Mouse (Mus musculus): ENCODE results near the gene Chmp4b. TPM values are rescaled to one million over a fixed set of nuclear protein-coding genes. Genes with fewer than 3 reads are reported as not detected.

The Chmp4b gene
- polyA plus RNA-seq, 1 experiment from 2014 or later: 14.8 TPM

DNA sequence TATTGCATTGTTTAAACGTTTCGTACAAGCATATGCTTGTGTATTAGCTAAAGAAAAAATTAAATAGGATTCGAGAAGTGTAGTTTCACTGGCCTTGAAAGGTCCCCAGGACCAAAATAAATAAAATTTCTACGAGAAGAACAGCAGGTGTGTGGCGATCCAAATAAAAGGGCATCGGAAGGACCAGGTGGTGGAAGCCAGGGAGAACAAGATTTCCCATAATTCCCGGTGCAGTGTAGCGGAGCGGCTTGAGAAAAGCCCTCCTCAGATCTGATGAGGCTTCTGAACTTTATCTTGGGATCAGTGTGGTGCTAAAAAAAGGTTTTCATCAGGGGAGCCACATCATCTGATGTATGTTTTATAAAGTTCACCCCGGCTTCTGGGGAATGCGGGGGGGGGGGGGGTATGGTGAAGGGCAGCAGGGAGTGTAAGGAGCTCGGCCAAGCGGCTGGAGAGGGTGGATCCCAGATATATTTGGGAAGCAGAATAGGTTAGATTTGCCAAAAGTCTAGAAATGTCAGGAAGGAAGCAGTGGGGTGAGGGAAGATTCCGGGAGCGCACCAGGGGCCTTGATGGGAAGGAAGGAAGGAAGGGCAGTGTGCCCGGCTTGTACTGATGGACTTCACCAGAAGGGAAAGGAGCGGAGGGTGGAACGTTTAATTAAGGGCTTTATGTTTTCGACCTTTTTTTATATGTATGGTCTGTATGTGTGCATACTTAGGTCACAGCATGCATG, 36.5 kb upstream of the Chmp4b start:
- H3K36me3 ChIP-seq (replicated peaks; ENCODE audit: control insufficient read depth, insufficient read depth, low read depth, low read length): no peaks in the 10 kb centered on the region
- no peaks in the 10 kb centered on the region for H3K27me3 ChIP-seq (ENCODE audit: control insufficient read depth, insufficient read depth, low read length)
- no peak overlapping the region for H3K9ac ChIP-seq (replicated peaks; ENCODE audit: low read length)
- no peaks in the 10 kb centered on the region for H3K9me3 ChIP-seq (replicated peaks; ENCODE audit: control insufficient read depth, low read length)
- DNase-seq (ENCODE audit: low spot score) (no peak), ATAC-seq (replicated peaks; ENCODE audit: insufficient number of reproducible peaks, low FRiP score, low TSS enrichment, low read depth) (no peak)
- H3K4me1 ChIP-seq (ENCODE audit: control insufficient read depth, insufficient read depth, low read length): no peaks in the 10 kb centered on the region
- no peak overlapping the region for H3K27ac ChIP-seq (replicated peaks; ENCODE audit: low read depth, low read length)
- H3K4me2 ChIP-seq (ENCODE audit: low read depth, low read length): no peak overlapping the region
- 76% methylated on average over 19 of the region's 19 CpGs for WGBS
- H3K4me3 ChIP-seq (ENCODE audit: low read depth, low read length): no peak overlapping the region

DNA sequence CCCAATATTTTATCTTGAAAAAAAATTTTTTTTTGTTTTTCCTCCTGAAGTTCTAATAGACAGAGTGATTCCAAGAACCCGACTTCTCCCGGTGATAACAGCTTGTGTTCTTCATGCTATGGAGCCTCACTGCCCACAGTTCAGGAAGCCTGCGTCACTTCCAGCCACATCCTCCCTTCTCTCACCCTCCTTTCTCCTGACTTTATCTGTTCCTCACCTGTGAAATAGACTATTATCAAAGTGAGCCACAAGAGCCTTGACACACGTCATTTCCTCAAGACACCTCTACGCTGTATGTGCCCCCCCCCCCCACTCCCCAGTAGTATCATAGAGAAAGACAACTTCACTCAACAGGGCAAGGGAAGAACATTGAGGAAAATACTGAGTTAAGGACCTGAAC, 35.8 kb upstream of the Chmp4b start:
- H3K27me3 ChIP-seq (ENCODE audit: control insufficient read depth, insufficient read depth, low read length): no peaks in the 10 kb centered on the region
- ATAC-seq (replicated peaks; ENCODE audit: insufficient number of reproducible peaks, low FRiP score, low TSS enrichment, low read depth): no peak
- H3K4me1 ChIP-seq (ENCODE audit: control insufficient read depth, insufficient read depth, low read length): no peaks in the 10 kb centered on the region
- no peak overlapping the region for H3K4me3 ChIP-seq (ENCODE audit: low read depth, low read length)
- no peaks in the 10 kb centered on the region for H3K36me3 ChIP-seq (replicated peaks; ENCODE audit: control insufficient read depth, insufficient read depth, low read depth, low read length)
- H3K27ac ChIP-seq (replicated peaks; ENCODE audit: low read depth, low read length): no peak overlapping the region
- no peak for DNase-seq (ENCODE audit: low spot score)
- 90% methylated on average over 5 of the region's 5 CpGs for WGBS
- no peak overlapping the region for H3K9ac ChIP-seq (replicated peaks; ENCODE audit: low read length)
- no peak overlapping the region for H3K4me2 ChIP-seq (ENCODE audit: low read depth, low read length)
- H3K9me3 ChIP-seq (replicated peaks; ENCODE audit: control insufficient read depth, low read length): no peaks in the 10 kb centered on the region

DNA sequence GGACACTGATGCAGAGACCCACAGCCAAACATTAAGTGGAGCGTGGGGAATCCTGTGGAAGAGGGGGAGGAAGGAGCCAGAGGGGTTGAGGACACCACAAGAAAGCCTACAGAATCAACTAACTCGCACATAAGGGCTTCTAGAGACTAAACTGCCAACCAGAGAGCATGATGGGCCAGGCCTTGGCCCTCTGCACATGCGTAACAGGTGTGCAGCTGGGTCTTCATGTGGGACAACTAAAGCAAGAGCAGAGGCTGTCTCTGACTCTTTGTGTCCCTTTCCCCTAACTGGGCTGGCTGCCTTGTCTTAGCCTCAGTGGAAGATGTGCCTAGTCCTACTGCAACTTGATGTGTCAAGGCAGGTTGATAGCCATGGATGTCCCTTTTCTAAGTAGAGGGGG, 34.4 kb upstream of the Chmp4b start:
- H3K27me3 ChIP-seq (ENCODE audit: control insufficient read depth, insufficient read depth, low read length): no peaks in the 10 kb centered on the region
- no peaks in the 10 kb centered on the region for H3K9me3 ChIP-seq (replicated peaks; ENCODE audit: control insufficient read depth, low read length)
- H3K4me3 ChIP-seq (ENCODE audit: low read depth, low read length): no peak overlapping the region
- no peak overlapping the region for H3K4me2 ChIP-seq (ENCODE audit: low read depth, low read length)
- no peak overlapping the region for H3K27ac ChIP-seq (replicated peaks; ENCODE audit: low read depth, low read length)
- H3K4me1 ChIP-seq (ENCODE audit: control insufficient read depth, insufficient read depth, low read length): no peaks in the 10 kb centered on the region
- ATAC-seq (replicated peaks; ENCODE audit: insufficient number of reproducible peaks, low FRiP score, low TSS enrichment, low read depth): no peak
- no peaks in the 10 kb centered on the region for H3K36me3 ChIP-seq (replicated peaks; ENCODE audit: control insufficient read depth, insufficient read depth, low read depth, low read length)
- WGBS: 86% methylated on average over 3 of the region's 3 CpGs
- no peak overlapping the region for H3K9ac ChIP-seq (replicated peaks; ENCODE audit: low read length)
- DNase-seq (ENCODE audit: low spot score): no peak

DNA sequence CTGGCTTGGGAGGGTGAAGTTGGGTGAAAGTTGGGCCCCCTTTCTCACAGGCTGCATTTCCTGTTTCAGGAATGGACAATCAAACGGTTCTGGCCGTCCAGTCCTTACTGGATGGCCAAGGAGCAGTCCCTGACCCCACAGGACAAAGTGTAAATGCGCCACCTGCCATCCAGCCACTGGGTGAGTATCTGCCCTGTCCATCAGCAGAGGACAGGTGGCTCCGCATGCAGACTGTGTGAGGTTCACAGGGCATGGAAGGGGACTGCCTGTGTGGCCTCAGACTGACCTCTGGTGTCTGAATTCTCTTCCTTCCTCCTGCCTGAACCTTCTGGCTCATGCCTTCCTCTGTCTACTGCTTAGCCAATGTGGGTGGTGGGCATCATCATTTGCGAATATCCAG, 29.8 kb upstream of the Chmp4b start:
- H3K9ac ChIP-seq (replicated peaks; ENCODE audit: low read length): no peak overlapping the region
- H3K4me1 ChIP-seq (ENCODE audit: control insufficient read depth, insufficient read depth, low read length): no peaks in the 10 kb centered on the region
- no peak overlapping the region for H3K27ac ChIP-seq (replicated peaks; ENCODE audit: low read depth, low read length)
- WGBS: 76% methylated on average over 5 of the region's 5 CpGs
- no peak overlapping the region for H3K4me2 ChIP-seq (ENCODE audit: low read depth, low read length)
- DNase-seq (ENCODE audit: low spot score) (no peak), ATAC-seq (replicated peaks; ENCODE audit: insufficient number of reproducible peaks, low FRiP score, low TSS enrichment, low read depth) (no peak)
- H3K4me3 ChIP-seq (ENCODE audit: low read depth, low read length): no peak overlapping the region
- H3K36me3 ChIP-seq (replicated peaks; ENCODE audit: control insufficient read depth, insufficient read depth, low read depth, low read length): no peaks in the 10 kb centered on the region
- no peaks in the 10 kb centered on the region for H3K9me3 ChIP-seq (replicated peaks; ENCODE audit: control insufficient read depth, low read length)
- no peaks in the 10 kb centered on the region for H3K27me3 ChIP-seq (ENCODE audit: control insufficient read depth, insufficient read depth, low read length)

DNA sequence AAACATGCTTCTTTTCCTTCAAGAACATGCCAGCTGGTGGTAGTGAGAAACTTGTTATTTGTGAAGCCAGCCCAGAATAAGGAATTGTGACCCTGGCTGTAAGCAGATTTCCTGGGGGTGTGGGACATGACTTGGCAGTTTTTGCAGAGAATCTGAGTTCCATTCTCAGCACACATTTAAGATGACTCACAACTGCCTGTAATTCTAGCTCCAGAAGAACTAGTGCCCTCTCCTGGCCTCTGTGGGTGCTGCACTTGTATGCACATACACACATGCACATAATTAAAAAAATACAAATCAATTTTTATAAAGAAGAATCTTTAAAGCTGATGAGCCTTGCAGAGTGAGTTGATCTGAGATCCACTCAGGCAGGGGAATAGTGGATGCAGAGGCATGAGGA, 27.4 kb upstream of the Chmp4b start:
- H3K27ac ChIP-seq (replicated peaks; ENCODE audit: low read depth, low read length): no peak overlapping the region
- no peak overlapping the region for H3K4me2 ChIP-seq (ENCODE audit: low read depth, low read length)
- H3K9ac ChIP-seq (replicated peaks; ENCODE audit: low read length): no peak overlapping the region
- H3K4me3 ChIP-seq (ENCODE audit: low read depth, low read length): no peak overlapping the region
- H3K36me3 ChIP-seq (replicated peaks; ENCODE audit: control insufficient read depth, insufficient read depth, low read depth, low read length): no peaks in the 10 kb centered on the region
- ATAC-seq (replicated peaks; ENCODE audit: insufficient number of reproducible peaks, low FRiP score, low TSS enrichment, low read depth) (no peak), DNase-seq (ENCODE audit: low spot score) (no peak)
- no peaks in the 10 kb centered on the region for H3K9me3 ChIP-seq (replicated peaks; ENCODE audit: control insufficient read depth, low read length)
- no peaks in the 10 kb centered on the region for H3K4me1 ChIP-seq (ENCODE audit: control insufficient read depth, insufficient read depth, low read length)
- H3K27me3 ChIP-seq (ENCODE audit: control insufficient read depth, insufficient read depth, low read length): no peaks in the 10 kb centered on the region

DNA sequence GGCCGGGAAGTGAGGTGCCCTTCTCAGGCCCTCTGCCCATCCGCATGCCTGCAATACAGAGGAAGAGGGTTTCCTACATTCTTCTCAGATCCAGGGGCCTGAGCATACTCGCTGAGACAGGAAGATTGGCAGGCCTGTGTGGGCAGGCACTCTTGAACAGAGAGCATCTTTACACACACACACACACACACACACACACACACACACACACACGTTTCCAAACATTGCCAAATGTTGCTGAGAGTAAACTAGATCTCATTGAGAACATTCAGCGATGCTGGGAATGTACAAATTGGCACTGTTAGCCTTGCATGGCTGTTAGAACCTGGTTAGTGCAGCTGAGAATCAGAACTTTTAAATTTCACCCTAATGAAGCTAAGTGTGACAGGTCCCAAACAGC, 21.0 kb upstream of the Chmp4b start:
- DNase-seq (ENCODE audit: low spot score) (no peak), ATAC-seq (replicated peaks; ENCODE audit: insufficient number of reproducible peaks, low FRiP score, low TSS enrichment, low read depth) (no peak)
- no peak overlapping the region for H3K27ac ChIP-seq (replicated peaks; ENCODE audit: low read depth, low read length)
- no peak overlapping the region for H3K4me2 ChIP-seq (ENCODE audit: low read depth, low read length)
- no peak overlapping the region for H3K4me3 ChIP-seq (ENCODE audit: low read depth, low read length)
- no peaks in the 10 kb centered on the region for H3K27me3 ChIP-seq (ENCODE audit: control insufficient read depth, insufficient read depth, low read length)
- H3K36me3 ChIP-seq (replicated peaks; ENCODE audit: control insufficient read depth, insufficient read depth, low read depth, low read length): no peaks in the 10 kb centered on the region; the same call in 1 of the 2 replicates
- no peaks in the 10 kb centered on the region for H3K4me1 ChIP-seq (ENCODE audit: control insufficient read depth, insufficient read depth, low read length)
- WGBS: 80% methylated on average over 5 of the region's 5 CpGs
- no peak overlapping the region for H3K9ac ChIP-seq (replicated peaks; ENCODE audit: low read length)
- no peaks in the 10 kb centered on the region for H3K9me3 ChIP-seq (replicated peaks; ENCODE audit: control insufficient read depth, low read length)

DNA sequence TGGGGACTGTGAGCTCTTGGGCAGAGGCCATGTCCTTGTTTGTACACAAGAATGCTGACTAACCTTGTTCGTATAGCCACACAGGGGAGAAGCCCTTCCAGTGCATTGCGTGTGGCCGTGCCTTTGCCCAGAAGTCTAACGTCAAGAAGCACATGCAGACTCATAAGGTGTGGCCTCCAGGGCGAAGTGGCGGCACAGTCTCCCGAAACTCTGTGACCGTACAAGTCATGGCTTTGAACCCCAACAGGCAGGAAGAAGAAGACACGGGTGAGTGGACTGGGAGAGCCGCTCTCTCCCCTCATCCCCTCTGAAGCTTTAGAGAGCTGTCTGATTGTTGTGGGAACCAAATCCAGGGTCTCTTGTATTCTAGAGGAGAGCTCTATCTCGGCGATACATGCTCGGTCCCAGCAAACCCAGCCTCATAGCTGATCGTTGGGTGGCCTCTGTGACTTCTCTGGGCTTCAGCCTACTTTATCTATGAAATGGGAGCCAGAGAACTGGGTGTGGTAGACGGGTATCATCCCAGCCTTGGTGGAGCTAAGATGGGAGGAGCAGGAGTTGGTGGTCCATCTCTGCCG, 19.2 kb upstream of the Chmp4b start:
- ATAC-seq (replicated peaks; ENCODE audit: insufficient number of reproducible peaks, low FRiP score, low TSS enrichment, low read depth): no peak

DNA sequence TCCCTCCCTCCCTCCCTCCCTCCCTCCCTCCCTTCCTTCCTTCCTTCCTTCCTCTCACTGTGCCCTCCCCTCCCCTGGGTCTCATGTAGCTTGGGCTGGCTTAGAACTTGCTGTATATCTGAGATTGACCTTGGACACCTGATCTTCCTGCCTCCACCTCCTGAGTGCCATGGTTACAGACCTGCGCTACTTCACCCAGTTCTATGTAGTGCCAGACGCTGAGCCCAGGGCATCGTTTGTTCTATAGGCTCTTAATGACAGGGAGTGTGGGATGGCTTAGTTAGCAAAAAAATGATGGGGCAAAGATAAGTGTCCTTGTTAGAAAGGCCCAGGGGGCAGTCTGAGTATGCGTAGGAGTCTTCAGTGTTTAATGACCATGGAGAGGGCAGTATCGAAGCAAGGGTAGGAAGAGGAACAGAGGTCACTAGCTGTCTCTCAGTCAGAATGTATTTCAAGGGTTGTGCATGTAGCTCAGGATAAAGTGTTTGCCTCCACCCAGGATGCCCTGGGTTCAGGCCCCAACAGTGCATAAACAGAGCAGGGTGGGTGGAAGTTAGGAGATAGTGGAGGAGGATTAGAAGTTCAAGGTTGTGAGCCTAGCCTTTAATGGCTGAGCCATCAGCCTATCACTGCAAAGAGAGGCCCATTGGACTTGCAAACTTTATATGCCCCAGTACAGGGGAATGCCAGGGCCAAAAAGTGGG, 18.3 kb upstream of the Chmp4b start:
- no peak for DNase-seq (ENCODE audit: low spot score)
- H3K27ac ChIP-seq (replicated peaks; ENCODE audit: low read depth, low read length): no peak overlapping the region
- no peaks in the 10 kb centered on the region for H3K4me1 ChIP-seq (ENCODE audit: control insufficient read depth, insufficient read depth, low read length)
- no peaks in the 10 kb centered on the region for H3K9me3 ChIP-seq (replicated peaks; ENCODE audit: control insufficient read depth, low read length)
- no peaks in the 10 kb centered on the region for H3K27me3 ChIP-seq (ENCODE audit: control insufficient read depth, insufficient read depth, low read length)
- H3K36me3 ChIP-seq (replicated peaks; ENCODE audit: control insufficient read depth, insufficient read depth, low read depth, low read length): peaks cover 2% of the 10 kb centered on the region
- 94% methylated on average over 5 of the region's 5 CpGs for WGBS
- H3K4me2 ChIP-seq (ENCODE audit: low read depth, low read length): no peak overlapping the region
- no peak overlapping the region for H3K4me3 ChIP-seq (ENCODE audit: low read depth, low read length)
- no peak overlapping the region for H3K9ac ChIP-seq (replicated peaks; ENCODE audit: low read length)
- ATAC-seq (replicated peaks; ENCODE audit: insufficient number of reproducible peaks, low FRiP score, low TSS enrichment, low read depth): no peak

More for the DNA sequence above, 19.2 kb upstream of the Chmp4b start:
- WGBS: 92% methylated on average over 16 of the region's 16 CpGs
- Histone ChIP-seq H3K27ac (replicated peaks; ENCODE audit: low read depth, low read length) (no peak overlapping the region), H3K9me3 (replicated peaks; ENCODE audit: control insufficient read depth, low read length) (no peaks in the 10 kb centered on the region), H3K4me3 (ENCODE audit: low read depth, low read length) (no peak overlapping the region), H3K9ac (replicated peaks; ENCODE audit: low read length) (no peak overlapping the region), H3K4me2 (ENCODE audit: low read depth, low read length) (no peak overlapping the region), H3K27me3 (ENCODE audit: control insufficient read depth, insufficient read depth, low read length) (no peaks in the 10 kb centered on the region), H3K4me1 (ENCODE audit: control insufficient read depth, insufficient read depth, low read length) (no peaks in the 10 kb centered on the region), H3K36me3 (replicated peaks; ENCODE audit: control insufficient read depth, insufficient read depth, low read depth, low read length) (no peaks in the 10 kb centered on the region; the same call in 1 of the 2 replicates)
- no peak for DNase-seq (ENCODE audit: low spot score)
